Mouse (Mus musculus): ENCODE data around the gene Itga2b.

Gene Itga2b

DNA sequence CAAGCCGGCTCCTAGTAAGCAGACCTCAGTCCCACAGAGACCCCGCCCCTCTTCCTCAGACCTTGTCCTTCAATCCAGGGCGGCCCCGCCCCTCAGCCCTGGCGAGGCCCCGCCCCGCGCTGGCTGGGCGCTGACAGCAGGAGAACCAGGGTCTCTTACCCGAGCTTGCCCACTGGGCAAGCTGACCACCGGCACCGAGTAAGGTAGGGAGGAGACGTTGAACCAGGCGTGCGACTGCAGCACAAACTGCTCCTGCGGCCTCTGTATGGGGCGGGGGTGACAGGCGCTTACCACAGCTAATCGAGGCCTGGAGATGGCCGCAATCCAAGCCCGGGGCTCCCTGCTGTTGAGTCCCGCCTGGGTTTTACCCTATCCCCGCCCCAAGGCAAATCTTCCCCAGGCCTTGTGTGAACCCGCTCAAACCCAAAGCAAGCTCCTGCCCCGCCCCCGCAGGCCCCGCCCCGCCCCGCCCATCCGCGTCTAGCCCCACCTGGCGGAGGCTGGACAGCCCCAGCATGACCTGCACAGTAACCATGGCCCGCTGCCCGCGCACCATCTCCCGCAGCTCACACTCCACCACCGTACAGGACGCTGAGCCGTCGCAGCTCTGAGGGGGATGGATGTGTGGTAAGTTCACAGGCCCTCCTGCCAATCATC lies 14.1 kb downstream of the Itga2b start:
- DNase-seq (ENCODE audit: low spot score), result peak; percentile 93

DNA sequence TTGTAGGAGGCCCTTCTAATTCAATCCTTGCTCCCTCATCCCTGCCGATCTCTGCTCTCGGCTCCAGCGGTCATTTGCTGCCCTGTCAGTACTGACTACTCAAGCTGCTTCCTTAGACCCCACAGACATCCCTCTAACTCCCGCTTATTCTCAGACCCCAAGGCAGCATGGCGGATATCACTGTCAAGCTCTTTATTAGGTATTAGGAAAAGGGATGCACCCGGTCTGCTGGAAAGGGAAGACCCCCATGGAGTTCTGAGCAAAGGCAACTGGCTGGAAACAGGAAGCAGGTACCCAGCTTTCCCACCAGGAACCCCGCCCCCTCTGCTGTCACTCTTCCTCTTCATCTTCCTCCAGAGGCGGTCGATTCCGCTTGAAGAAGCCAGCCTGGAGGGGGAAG lies 16.8 kb downstream of the Itga2b start:
- peak; percentile 44 for DNase-seq (ENCODE audit: low spot score)

GRCm38 (mm10) chr11:102449043-102450008 lies 20.6 kb downstream of the Itga2b start:
- no peak for DNase-seq (ENCODE audit: low spot score)

GRCm38 (mm10) chr11:102448327-102448726 lies 21.6 kb downstream of the Itga2b start:
- no peak for DNase-seq (ENCODE audit: low spot score)

DNA sequence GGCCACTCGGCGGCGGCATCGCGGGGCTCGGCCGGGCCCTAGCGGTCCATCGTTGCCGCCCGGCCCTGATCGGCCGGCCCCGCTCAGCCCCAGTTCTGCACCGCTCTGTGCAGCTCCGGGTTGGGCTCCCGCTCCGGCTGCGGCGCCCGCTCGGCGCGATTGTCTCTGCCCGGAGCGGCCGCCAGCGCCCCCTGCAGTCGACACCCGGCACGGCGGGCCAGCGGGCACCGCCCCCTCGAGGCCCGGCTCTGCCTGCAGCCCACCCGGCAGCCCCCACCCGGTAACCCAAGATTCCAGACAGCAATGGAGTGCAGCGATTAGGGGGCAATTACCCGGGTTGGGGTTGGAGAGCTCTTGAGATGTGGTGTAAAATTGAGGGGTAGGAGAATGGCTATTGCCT lies 22.4 kb downstream of the Itga2b start, which contains the start of gene Fam171a2:
Gene Fam171a2 (minus strand): TSS at position 186 of the 400 bp plus-strand sequence.
- DNase-seq (ENCODE audit: low spot score), result peak; percentile 88

GRCm38 (mm10) chr11:102446581-102447461 lies 23.1 kb downstream of the Itga2b start:
- peak; percentile 69 for DNase-seq (ENCODE audit: low spot score)

DNA sequence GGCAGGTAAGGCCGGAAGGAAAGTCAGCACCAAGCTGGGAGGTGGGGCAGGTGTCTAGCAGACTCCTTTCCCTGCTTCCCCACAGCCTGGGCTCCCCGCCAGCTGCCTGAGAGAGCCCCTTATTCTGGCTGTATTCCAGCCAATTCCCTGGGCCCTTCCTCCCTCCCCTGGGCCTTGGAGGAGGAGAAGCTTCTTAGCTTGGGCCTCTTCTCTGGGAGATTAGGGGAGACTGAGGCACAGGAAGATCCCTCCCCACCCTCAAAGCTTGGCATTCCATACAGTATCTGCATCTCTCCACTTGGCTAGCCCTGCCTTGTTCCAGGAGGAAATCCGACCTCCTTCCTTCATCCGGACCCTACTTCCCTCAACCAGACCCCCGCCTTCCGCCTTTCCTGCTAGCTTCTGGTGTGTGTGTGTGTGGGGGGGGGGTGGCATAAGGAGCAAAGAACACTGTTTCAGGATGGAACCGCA lies 24.0 kb downstream of the Itga2b start:
- DNase-seq (ENCODE audit: low spot score), result no peak

DNA sequence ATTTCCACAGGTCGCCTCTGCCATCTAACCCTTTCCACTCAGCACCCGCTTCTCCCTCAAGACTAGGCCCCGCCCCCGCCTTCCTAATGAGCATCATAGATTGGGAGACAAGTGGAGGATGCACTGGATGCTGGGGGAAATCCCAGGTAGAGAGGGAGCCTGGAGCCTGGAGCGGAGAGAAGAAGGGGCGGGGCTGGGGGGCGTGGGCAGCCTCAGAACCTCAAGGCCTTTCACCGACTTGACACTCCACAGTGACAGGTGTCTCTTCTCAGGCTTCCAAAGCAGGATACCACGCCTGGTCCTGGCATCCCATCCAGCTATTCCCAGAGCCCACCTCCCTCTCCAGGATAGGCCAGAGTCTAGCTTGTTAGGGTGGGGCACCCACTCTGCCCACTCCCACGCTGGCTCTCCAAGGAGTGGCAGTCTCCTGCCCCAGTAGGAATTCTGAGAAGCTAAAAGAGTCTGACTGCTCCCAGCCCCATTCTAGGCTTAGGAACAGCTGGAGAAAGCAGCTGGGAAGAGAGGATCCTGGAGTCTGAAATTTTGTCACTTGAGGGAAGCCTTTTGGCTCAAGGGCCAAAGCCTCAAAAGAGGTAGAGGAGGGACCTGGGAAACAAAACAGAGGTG lies 24.5 kb downstream of the Itga2b start:
- peak; percentile 55 for DNase-seq (ENCODE audit: low spot score)

DNA sequence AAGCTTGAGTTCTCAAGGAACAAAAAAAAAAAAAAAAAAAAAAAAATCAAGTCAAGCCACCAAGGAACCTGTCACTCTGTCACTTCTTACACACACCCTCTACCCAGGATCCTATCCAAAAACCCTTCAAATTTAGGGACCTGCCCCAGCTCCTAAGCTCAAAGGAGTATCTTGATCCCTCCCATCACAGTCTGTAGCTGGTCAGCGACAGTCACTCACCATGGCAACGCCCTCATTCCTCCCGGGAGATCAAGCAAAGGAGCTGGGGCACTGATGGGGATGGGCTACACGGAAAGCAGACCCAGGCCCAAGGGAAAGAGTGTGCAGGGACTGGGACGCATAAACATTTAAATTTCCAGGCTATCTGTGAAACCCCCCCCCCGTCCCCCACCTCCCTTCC lies 25.1 kb downstream of the Itga2b start:
- DNase-seq (ENCODE audit: low spot score), result peak; percentile 78

DNA sequence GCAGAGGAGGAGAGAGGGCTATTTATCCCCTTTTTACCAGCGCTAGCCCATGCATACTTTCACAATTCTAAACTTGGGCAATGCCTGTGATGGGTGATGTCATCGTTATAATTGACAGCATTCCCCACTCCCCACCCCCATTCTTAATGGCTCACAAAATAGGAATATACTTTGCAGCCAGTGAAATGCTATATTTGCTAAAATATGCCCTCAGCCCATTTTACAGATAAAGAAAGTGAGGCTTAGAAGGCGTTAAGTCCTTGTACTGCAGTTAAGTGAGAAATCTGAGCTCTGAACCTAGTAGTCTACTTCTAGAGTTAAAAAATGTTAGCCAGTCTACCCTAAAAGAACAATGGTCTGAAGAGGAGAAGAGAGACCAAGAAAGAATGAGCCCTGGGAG lies 25.6 kb downstream of the Itga2b start:
- DNase-seq (ENCODE audit: low spot score), result peak; percentile 20

DNA sequence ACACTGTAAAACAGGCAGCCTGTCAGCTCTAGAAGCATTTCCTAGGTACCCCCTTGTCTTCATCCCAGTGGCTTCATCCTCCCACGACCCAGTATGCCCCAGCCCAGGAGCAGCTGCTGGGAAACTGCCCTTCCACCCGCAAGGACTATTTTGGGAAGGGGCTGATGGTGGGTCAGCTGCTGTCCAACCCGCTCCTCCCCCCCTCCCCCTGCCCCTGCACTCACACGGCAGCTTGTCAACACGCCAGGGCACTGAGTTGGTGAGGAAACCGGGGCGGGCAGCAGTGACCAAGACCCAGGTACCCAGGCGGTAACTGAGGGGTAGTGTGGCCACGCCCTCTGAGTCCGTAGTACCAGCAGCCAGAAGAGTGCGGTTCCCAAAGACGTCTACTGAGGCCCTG lies 26.2 kb downstream of the Itga2b start:
- DNase-seq (ENCODE audit: low spot score), result no peak

GRCm38 (mm10) chr11:102442089-102442488 lies 27.8 kb downstream of the Itga2b start:
- DNase-seq (ENCODE audit: low spot score), result no peak

- DNase-seq (ENCODE audit: low spot score), result peak; percentile 25
These were observed 28.5 kb downstream of the Itga2b start for GRCm38 (mm10) chr11:102441434-102441833.

DNA sequence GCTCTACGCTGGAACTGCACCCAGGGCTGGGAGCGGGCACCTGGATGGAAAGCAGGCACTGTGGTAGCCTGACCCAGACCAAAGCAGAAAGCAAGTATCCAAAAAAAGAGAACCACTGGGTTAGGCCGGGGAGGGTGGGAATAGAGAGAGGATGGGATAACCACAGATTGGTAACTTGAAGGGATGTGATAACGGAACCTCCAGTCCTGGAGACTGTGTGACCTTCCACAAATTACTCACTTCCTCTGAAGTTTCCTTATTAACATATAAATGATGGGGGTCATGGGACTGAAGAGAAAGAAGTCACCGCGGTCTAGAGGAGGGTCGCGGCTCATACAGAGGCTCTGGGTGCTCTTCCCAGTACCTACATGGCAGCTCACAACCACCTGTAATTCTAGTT lies 29.7 kb downstream of the Itga2b start:
- no peak for DNase-seq (ENCODE audit: low spot score)

- no peak for DNase-seq (ENCODE audit: low spot score)
These were observed 30.5 kb downstream of the Itga2b start for GRCm38 (mm10) chr11:102439093-102440082.

GRCm38 (mm10) chr11:102438212-102439092 lies 31.5 kb downstream of the Itga2b start:
- DNase-seq (ENCODE audit: low spot score), result peak; percentile 95

- DNase-seq (ENCODE audit: low spot score), result peak; percentile 73
These were observed 32.5 kb downstream of the Itga2b start for GRCm38 (mm10) chr11:102437120-102438061.

DNA sequence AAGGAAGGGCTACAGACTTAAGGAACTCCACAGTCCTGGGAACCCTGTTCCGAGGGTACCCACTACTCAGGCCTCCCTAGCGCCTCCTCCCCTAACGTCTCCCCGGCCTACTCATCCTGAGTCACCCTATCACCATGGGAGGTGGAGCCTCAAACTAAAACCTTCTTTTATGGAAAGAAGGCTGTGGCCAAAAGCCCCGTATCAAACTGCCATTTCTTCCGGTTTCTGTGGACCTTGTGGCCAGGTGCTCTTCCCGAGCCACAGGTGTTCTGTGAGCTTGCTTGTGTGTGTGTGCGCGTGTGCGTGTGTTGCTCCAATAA lies 33.5 kb downstream of the Itga2b start:
- no peak for DNase-seq (ENCODE audit: low spot score)

All from retina, embryonic 14.5 days (tissue).